Mouse (Mus musculus) forebrain, embryonic 11.5 days (tissue): ENCODE results near the gene 9230104L09Rik. TPM values are rescaled to one million over a fixed set of nuclear protein-coding genes. Genes with fewer than 3 reads are reported as not detected.

Experiments used
- polyA plus RNA-seq: library from polyadenylated mRNA; unstranded; fragments of >200 nt; fragmentation: Nextera tagmentation; extraction: Ambion mirVana; gene quantifications from 2 replicates; pipeline ENCODE4 v1.2.1, GENCODE M21; 2014

9230104L09Rik gene
- polyA plus RNA-seq, 1 experiment from 2014 or later, result not detected

Other genes with a start within 250 kb of the 9230104L09Rik start
- 134 and 151 TPM in 2 replicates for gene Nxt1, start 192.4 kb downstream of the 9230104L09Rik start, polyA plus RNA-seq
- 27.8 and 29.3 TPM in 2 replicates for gene Gzf1, start 184.0 kb downstream of the 9230104L09Rik start, polyA plus RNA-seq
- gene Napb, start 132.6 kb downstream of the 9230104L09Rik start, polyA plus RNA-seq, result 13.9 and 14.3 TPM in 2 replicates
- not detected in 2 replicates for gene Cstl1, start 114.7 kb downstream of the 9230104L09Rik start, polyA plus RNA-seq
- not detected in 2 replicates for gene Cst11, start 93.5 kb downstream of the 9230104L09Rik start, polyA plus RNA-seq
- not detected in 2 replicates for gene 8030411F24Rik, start 83.0 kb downstream of the 9230104L09Rik start, polyA plus RNA-seq
- not detected in 2 replicates for gene Cst12, start 75.7 kb downstream of the 9230104L09Rik start, polyA plus RNA-seq
- gene Cst8, start 66.3 kb downstream of the 9230104L09Rik start, polyA plus RNA-seq, result not detected in 2 replicates
- gene Cst13, start 45.0 kb downstream of the 9230104L09Rik start, polyA plus RNA-seq, result not detected in 2 replicates
- not detected in 2 replicates for gene Cst9, start 29.9 kb downstream of the 9230104L09Rik start, polyA plus RNA-seq
- gene Cst3, start 10.7 kb upstream of the 9230104L09Rik start, polyA plus RNA-seq, result 300 and 319 TPM in 2 replicates
- not detected in 2 replicates for gene Gm1330, start 138.2 kb upstream of the 9230104L09Rik start, polyA plus RNA-seq
- not detected in 2 replicates for gene Gm10750, start 152.2 kb upstream of the 9230104L09Rik start, polyA plus RNA-seq